Comparison of ENCODE assay signal across 8 mouse cellular contexts in the genomic region with DNA sequence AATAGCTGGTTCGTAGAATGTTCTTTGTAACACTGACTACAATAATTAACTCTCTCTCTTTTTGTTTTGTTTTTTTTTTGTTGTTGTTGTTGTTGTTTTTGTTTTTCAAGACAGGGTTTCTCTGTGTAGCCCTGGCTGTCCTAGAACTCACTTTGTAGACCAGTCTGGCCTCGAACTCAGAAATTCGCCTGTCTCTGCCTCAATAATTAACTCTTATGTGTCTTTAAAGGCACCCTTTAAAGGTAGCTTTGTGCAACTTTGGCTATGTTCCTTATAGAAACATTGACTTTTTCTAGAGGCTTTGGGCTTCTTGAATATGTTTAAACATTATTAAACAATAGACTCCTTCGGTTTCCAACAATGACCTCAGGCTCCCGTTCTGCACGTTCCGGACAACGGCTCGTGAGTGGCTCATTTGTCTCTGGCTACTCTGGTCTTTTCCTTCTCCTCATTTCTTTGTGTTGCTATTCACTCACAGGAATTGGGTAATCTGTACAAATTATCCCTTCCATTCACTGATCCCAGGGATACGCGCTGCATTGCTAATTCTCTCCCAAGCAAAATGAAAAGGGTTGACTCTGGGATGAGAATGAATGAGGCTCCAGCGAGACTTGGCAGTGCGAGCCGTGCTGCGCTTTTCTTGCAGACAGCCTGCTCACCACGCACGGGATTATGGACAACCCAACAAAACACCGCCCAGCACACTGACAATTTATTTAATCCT.
DNase-seq lines count a peak whose midpoint lies in the region; ATAC-seq and TF ChIP-seq lines count a peak whose summit lies in the region.

No protein-coding gene starts in this region.

- peak overlapping the region; percentile 21 for H3K4me2 ChIP-seq in embryonic facial prominence, embryonic 15.5 days (replicated peaks)
- H3K4me2 ChIP-seq in midbrain, postnatal 0 days (ENCODE audit: low read depth, low read length, poor library complexity, severe bottlenecking), result peak overlapping the region; percentile 51

- peak; percentile 60; the same call in 1 of the 2 replicates for ATAC-seq in embryonic facial prominence, embryonic 15.5 days (ENCODE audit: insufficient number of reproducible peaks, low FRiP score, low TSS enrichment, low read depth)
- peak; percentile 84 for ATAC-seq in midbrain, postnatal 0 days (ENCODE audit: low FRiP score)

- no peaks in the 10 kb centered on the region for H3K4me1 ChIP-seq in embryonic facial prominence, embryonic 15.5 days
- no peaks in the 10 kb centered on the region for H3K4me1 ChIP-seq in midbrain, postnatal 0 days (ENCODE audit: insufficient read depth, low read length)

- peak; percentile 28 for DNase-seq in ZHBTc4 (ENCODE audit: low read depth, low spot score)
- peak; percentile 48 to 70 for DNase-seq in layer of hippocampus, adult 18-20 months (ENCODE audit: low spot score in 2 of 2)
- peak; percentile 82 for DNase-seq in midbrain, postnatal 0 days (ENCODE audit: low spot score)
- DNase-seq in heart, postnatal 36 days, result no peak
- no peak for DNase-seq in spleen, postnatal 14 days (ENCODE audit: low spot score in 2 of 2)
- no peak for DNase-seq in testis, postnatal 14 days (ENCODE audit: low spot score)
- DNase-seq in kidney, adult 9 months, result no peak

- no peak overlapping the region for H3K4me3 ChIP-seq in embryonic facial prominence, embryonic 15.5 days (replicated peaks)
- peak overlapping the region; percentile 25 for H3K4me3 ChIP-seq in midbrain, postnatal 0 days (ENCODE audit: low read depth, low read length)

- no peak overlapping the region for H3K9ac ChIP-seq in embryonic facial prominence, embryonic 15.5 days
- H3K9ac ChIP-seq in midbrain, postnatal 0 days (replicated peaks; ENCODE audit: low read length, poor library complexity, severe bottlenecking), result peak overlapping the region; percentile 29; the same call in 1 of the 2 replicates

- no peaks in the 10 kb centered on the region for H3K9me3 ChIP-seq in embryonic facial prominence, embryonic 15.5 days (replicated peaks)
- no peaks in the 10 kb centered on the region for H3K9me3 ChIP-seq in midbrain, postnatal 0 days (ENCODE audit: low read length)

- intact Hi-C loops in heart, postnatal 36 days (cut with DNase I), result no loop called here

- H3K27me3 ChIP-seq in embryonic facial prominence, embryonic 15.5 days, result no peaks in the 10 kb centered on the region
- H3K27me3 ChIP-seq in midbrain, postnatal 0 days (ENCODE audit: insufficient read depth, low read length), result no peaks in the 10 kb centered on the region

- WGBS in embryonic facial prominence, embryonic 15.5 days, result 63% methylated on average over 18 of the region's 18 CpGs
- 20% methylated on average over 18 of the region's 18 CpGs for WGBS in midbrain, postnatal 0 days

- no peaks in the 10 kb centered on the region for H3K36me3 ChIP-seq in embryonic facial prominence, embryonic 15.5 days
- no peaks in the 10 kb centered on the region for H3K36me3 ChIP-seq in midbrain, postnatal 0 days (ENCODE audit: insufficient read depth, low read length)

- no peak overlapping the region for H3K27ac ChIP-seq in embryonic facial prominence, embryonic 15.5 days (replicated peaks)
- H3K27ac ChIP-seq in midbrain, postnatal 0 days (ENCODE audit: low read depth, low read length), result peak overlapping the region; percentile 43; the same call in 1 of the 2 replicates

- TF ChIP-seq CTCF in midbrain, postnatal 0 days (IDR thresholded peaks at IDR 0.05), result no peak

Comparison
In these comparisons a context has a peak if more than half of its experiments do, and no peak if none do; other contexts are left out.
1. DNase-seq: peak in ZHBTc4 (single experiment), layer of hippocampus, adult 18-20 months (2 of 2) and midbrain, postnatal 0 days (single experiment); none in heart, postnatal 36 days (0 of 2), spleen, postnatal 14 days (0 of 2), testis, postnatal 14 days (single experiment) and kidney, adult 9 months (single experiment).